Mouse (Mus musculus): Measurements from ENCODE around the gene Ier3. TPM values are rescaled to one million over a fixed set of nuclear protein-coding genes. Genes with fewer than 3 reads are reported as not detected.

The Ier3 gene
- total RNA-seq, 1 experiment from 2014 or later = 26.3 TPM

DNA sequence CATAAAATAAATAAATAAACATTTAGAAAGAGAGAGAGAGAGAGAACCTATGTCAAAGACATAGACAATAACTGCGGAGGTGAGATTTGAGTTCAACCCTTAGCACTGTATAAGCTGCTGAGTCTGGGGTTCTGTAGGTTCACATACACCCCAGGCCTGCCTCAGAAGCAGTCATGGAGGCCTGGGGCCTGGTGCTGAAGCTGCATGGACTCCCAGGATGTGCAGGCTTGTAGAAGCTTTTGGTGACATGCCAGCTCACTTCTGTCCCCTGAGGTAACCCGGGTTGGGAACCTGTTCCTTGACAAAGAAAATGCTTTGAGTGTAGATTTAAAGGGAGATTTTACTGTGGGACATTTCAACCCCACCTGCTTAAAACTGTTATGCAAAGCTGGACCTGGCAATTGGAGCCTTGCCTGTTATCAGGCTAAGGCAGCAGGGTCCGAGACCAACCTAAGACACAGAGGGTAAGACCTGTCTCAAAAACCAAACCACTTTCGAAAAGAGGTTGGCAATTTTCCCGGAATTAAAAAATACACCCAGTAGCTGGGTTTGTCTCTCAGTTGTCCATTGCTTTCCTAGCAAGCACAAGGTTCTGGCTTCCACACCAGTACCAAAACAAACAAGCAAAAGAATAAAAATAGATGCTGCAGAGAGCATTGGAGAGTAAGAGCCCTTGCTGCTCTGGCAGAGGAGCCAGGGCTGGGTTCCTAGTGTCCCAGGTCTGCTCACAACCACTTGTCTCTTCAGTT lies 10.4 kb upstream of the Ier3 start:
- DNase-seq = no peak

DNA sequence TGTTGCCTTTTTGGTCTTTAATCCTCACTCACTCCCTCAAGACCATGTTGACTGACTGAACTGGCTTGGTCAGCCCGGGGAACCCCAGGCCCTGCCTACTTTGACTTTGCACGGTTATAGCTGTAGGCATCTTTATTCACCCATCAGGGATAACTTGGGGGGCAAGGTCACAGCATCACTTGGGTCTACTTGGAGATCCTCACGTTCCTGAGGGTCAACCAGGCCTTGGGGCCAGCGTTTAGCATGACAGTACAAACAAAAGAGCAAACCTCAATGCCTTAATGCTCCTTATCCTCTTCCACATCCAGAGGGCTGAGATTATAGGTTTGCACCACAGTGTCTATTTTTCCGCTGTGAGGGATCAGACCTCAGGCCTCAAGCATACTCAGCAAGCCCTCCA lies 9.2 kb upstream of the Ier3 start:
- no peak for DNase-seq

DNA sequence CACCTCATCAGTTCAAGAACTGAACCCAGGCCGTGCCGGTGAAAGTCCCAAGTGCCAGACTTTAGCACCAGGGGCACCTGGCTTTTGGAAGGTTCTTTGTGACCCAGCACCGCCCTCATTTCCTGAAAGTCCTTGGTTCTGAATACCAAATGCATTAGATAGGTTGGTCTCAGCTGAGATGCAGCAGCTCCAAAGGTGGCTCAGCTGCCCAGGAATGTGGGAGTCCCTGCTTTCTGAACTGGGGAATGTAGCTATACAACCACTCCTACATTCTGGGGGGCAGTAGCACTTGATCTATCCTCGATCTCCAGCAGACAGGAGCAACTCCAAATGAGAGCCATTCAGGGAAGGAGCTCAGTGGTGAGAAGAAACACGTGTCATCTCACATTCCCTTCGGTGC lies 8.7 kb upstream of the Ier3 start:
- no peak for DNase-seq

- peak; percentile 94 for DNase-seq
Observed at GRCm38 (mm10) chr17:35813245-35813647, 8.2 kb upstream of the Ier3 start.

GRCm38 (mm10) chr17:35813653-35814052 lies 7.8 kb upstream of the Ier3 start:
- no peak for DNase-seq

- DNase-seq = no peak
Observed at GRCm38 (mm10) chr17:35814678-35815077, 6.8 kb upstream of the Ier3 start.

- DNase-seq = no peak
Observed at GRCm38 (mm10) chr17:35815836-35816235, 5.6 kb upstream of the Ier3 start.

DNA sequence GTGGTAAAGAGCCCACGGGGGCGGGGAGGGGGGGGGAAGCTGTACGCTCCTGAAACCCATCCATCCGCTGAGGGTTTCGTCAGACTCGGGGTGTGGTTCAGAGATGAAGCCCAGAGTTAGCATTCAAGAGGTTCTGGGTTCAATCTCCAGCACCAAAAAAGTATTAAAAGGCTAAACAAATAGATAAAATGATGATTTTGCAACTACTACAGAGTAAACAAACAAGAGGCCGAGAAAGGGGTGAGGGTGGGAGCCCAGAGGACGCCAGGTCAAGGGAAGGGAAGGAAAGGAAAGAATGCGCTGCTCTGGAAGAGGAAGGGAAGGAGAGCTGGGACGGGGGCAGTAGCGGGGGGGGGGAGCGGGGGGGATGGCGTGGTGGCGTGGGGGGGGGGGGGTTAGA lies 4.8 kb upstream of the Ier3 start:
- no peak for DNase-seq

DNA sequence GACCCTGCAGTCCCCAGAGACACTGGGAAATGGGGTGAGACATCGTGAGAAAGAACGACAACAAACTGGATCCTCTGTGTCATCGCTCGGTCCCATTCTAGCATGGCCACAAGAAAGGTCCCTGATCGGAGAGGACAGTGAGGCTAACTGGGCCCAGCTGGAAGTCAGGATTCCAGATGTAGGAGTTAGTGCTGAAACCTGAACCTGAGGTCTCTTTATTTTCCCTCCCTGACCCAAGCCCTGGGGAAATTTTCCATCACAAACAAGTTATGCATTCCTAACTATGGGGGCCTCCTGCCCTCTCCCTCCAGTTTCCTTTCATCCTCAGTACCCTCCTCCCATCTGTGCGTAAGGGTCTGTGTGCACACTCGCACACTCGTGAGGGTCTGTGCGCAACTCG lies 4.3 kb upstream of the Ier3 start:
- no peak for DNase-seq

GRCm38 (mm10) chr17:35820111-35820510 lies 1.4 kb upstream of the Ier3 start:
- no peak for DNase-seq

DNA sequence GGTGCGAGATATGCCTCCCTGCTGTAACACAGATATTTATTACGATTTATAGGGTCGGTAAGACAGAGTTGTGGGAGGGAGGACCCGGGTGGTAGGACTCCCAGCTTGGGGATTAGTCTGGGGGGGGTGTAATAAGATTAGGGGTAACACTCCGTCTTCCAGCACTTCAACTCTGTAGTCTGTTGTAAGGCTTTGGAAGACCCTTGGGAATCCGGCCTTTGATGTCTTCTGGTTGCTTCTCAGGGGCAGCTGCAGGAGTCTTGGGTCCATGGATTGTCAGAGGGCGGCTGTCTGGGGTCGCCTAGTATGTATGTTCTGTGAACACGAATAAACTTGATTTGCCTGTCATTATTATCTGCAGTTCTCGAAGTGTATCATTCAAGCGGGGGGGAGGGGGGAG lies 1.1 kb downstream of the Ier3 start:
- DNase-seq = no peak

DNA sequence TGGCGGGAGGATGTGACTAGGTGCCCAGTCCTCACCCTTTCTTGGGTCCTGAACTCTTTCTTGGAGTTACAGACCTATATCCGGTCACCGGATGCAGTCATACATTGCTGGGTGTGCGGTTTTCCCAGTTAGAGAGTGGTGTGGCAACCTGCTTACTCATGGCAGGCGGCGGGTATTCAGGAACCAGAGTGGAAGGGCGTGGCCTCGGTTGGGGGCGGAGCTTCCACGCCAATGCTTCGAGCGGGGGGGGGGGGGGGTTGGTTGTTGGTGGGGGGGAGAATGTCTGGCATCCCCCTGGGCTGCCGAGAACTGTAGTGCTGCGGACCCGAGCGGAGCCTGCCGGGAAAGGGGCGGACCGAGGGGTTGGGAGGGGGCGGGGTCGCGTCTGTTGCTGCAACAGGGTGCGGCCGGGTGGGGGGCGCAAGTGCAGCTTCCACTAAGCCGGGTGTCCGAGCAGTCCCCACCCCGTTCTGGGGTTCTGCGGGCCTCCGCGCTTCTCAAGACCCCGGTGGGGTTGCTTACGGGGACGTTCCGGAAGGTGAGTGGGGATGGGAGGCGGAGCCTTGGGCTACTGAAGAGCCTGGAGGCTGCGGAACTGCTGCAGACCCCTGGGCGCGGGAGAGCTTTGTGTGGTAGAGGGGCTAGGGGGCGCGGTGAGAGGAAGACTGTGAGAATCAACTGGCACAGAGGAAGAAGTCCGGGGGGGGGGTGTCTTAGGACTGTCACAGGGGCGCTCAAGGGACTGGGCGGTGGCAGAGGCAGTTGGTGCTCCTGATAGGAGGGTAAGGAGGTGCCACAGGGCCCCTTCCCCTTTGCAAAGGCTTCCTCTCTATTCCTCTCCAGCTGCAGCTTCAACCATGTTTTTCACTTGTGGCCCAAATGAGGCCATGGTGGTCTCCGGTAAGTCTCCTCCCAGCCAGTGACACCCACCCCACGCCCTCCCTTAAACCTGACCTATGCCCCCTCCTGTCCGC lies 1.8 kb downstream of the Ier3 start, which contains the start of gene Flot1:
Gene Flot1, plus strand, starts transcription at position 267 of the 974 bp plus-strand sequence.
- DNase-seq = peak; percentile 92

DNA sequence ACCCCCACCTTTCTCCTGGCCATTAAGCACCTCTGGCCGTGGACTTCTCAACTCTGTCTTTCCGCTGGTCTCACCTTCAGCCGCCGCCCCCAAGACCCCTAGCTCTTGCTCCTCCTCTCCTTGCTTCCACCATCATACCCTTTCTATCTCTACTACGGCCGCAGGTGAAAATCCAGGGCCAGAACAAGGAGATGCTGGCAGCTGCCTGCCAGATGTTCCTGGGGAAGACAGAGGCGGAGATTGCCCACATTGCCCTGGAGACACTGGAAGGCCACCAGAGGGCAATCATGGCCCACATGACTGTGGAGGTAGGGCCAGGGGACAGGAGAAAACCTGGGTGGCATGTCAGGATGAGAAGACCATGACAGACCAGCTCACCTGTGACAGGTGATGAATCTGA lies 2.9 kb downstream of the Ier3 start:
- no peak for DNase-seq

DNA sequence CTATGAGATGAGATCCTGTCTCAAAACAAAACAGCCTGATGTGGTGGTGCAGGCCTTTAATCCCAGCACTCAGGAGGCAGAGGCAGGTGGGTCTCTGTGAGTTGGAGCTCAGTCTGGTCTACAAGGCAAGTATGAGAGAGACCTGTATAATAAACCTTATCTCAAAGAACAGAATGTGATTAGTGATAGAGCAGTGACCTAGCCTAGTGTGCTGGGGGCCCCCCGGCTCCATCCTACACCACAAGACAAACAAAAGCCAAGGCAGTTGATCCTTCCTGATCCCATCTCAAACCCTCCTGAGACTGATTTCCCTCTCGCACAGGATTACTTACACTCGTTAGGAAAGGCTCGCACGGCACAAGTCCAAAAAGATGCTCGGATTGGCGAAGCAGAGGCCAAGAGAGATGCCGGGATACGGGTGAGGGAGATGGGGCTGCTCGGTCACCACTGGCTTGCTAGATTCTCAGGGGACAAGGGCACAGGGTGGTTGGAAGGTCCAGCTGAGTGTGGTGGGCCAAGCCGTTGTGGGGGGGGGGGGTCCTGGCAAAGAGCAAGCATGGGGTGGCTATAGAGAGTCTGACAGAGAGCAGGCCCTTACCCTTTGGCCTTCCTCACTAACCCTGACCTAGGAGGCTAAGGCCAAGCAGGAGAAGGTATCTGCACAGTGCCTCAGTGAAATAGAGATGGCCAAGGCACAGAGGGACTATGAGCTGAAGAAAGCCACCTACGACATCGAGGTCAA lies 3.8 kb downstream of the Ier3 start:
- no peak for DNase-seq

DNA sequence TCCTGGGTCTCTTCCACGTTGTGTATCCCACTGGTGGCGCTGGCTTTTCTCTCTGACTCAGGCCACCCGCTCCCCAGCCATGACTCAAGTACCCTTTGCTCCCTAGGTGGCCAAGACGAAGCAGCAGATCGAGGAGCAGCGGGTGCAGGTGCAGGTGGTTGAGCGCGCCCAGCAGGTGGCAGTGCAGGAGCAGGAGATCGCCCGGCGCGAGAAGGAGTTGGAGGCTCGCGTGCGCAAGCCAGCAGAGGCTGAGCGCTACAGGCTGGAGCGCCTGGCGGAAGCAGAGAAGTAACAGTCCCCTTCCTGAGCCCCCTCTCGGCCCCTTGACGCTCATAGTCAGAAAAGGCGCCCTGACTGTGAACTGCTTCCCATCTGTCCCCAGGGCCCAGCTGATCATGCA lies 8.3 kb downstream of the Ier3 start:
- peak; percentile 93 for DNase-seq

- DNase-seq = no peak
Observed at GRCm38 (mm10) chr17:35832400-35833238, 11.1 kb downstream of the Ier3 start.

GRCm38 (mm10) chr17:35833239-35833751 lies 11.8 kb downstream of the Ier3 start:
- DNase-seq = no peak

GRCm38 (mm10) chr17:35833894-35834293 lies 12.4 kb downstream of the Ier3 start:
- DNase-seq = no peak

- DNase-seq = peak; percentile 18
Observed at GRCm38 (mm10) chr17:35834696-35835422, 13.4 kb downstream of the Ier3 start.

DNA sequence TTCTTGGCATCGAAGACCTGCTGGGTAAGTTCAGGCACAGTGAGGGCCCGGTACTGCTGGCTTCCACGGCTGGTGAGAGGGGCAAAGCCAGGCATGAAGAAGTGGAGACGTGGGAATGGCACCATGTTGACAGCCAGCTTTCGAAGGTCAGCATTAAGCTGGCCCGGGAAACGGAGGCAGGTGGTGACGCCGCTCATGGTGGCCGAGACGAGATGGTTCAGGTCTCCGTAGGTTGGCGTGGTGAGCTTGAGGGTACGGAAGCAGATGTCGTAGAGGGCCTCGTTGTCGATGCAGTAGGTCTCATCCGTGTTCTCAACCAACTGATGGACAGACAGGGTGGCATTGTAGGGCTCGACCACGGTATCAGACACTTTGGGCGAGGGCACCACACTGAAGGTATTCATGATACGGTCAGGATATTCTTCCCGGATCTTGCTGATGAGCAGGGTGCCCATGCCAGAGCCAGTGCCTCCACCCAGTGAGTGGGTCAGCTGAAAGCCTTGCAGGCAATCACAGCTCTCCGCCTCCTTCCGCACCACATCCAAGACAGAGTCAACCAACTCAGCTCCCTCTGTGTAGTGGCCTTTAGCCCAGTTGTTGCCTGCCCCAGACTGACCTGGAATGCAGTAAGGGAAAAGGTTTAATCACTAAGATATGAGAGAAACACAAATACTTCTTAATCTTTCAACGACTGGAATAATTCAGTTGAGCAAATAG lies 14.1 kb downstream of the Ier3 start:
- no peak for DNase-seq

Measured in adrenal gland, postnatal 14 days (tissue).